Mouse (Mus musculus) embryonic facial prominence, embryonic 14.5 days (tissue): ENCODE data around the gene Loxl3. TPM values are rescaled to one million over a fixed set of nuclear protein-coding genes. Genes with fewer than 3 reads are reported as not detected.

Source experiments
- ATAC-seq: fragments of 200-750 bp; cut with Nextera tagmentation; 2 replicates; pipeline ENCODE4 v1.8.0; 2017; ENCODE audit warnings: low read depth, moderate number of reproducible peaks, moderate TSS enrichment
- DNase-seq: peaks from one replicate; pipeline ENCODE4 v3.0.0-alpha.2; 2015; ENCODE audit warnings: low spot score
- H3K27ac ChIP-seq: fragments of 300-500 bp; sonication (generic); replicated peaks from 2 replicates; pipeline ENCODE4 v1.5.1; 2014; ENCODE audit warnings: low read depth, mild to moderate bottlenecking, low read length, moderate library complexity
- H3K27me3 ChIP-seq: fragments of 300-500 bp; sonication (generic); replicated peaks from 2 replicates; pipeline ENCODE4 v1.6.1; 2014; ENCODE audit warnings: low read length; ENCODE audit not compliant: control insufficient read depth, insufficient read depth
- H3K36me3 ChIP-seq: fragments of 300-500 bp; sonication (generic); 2 replicates; pipeline ENCODE4 v1.6.1; 2014; ENCODE audit warnings: low read length, mixed read lengths; ENCODE audit not compliant: control insufficient read depth, insufficient read depth
- H3K4me1 ChIP-seq: fragments of 300-500 bp; sonication (generic); 2 replicates; pipeline ENCODE4 v1.6.1; 2014; ENCODE audit warnings: antibody characterized with exemption, low read length; ENCODE audit not compliant: control insufficient read depth, insufficient read depth
- H3K4me2 ChIP-seq: fragments of 300-500 bp; sonication (generic); 2 replicates; pipeline ENCODE4 v1.6.1; 2014; ENCODE audit warnings: low read depth, mild to moderate bottlenecking, low read length, moderate library complexity, mixed read lengths
- H3K4me3 ChIP-seq: fragments of 300-500 bp; sonication (generic); 2 replicates; pipeline ENCODE4 v1.5.1; 2014; ENCODE audit warnings: low read depth, mild to moderate bottlenecking, low read length
- H3K9ac ChIP-seq: fragments of 300-500 bp; sonication (generic); 2 replicates; pipeline ENCODE4 v1.6.1; 2014; ENCODE audit warnings: low read depth, mild to moderate bottlenecking, low read length, moderate library complexity, mixed read lengths
- H3K9me3 ChIP-seq: fragments of 300-500 bp; sonication (generic); 2 replicates; pipeline ENCODE4 v1.6.1; 2016; ENCODE audit warnings: low read length; ENCODE audit not compliant: control insufficient read depth
- WGBS: fragments of 180-500 bp; shearing (Covaris S2); extraction: QIAGEN DNeasy Blood & Tissue Kit; methylation state at CpG from one replicate; pipeline ENCODE4 v1.1.7; 2014; 5-methylcytosine and 5-hydroxymethylcytosine counted together
- polyA plus RNA-seq: library from polyadenylated mRNA; unstranded; fragments of >200 nt; fragmentation: Nextera tagmentation; extraction: Ambion mirVana; gene quantifications from 2 replicates; pipeline ENCODE4 v1.2.1, GENCODE M21; 2014

Loxl3 gene
- polyA plus RNA-seq, 1 experiment from 2014 or later, result 19.7 TPM

DNA sequence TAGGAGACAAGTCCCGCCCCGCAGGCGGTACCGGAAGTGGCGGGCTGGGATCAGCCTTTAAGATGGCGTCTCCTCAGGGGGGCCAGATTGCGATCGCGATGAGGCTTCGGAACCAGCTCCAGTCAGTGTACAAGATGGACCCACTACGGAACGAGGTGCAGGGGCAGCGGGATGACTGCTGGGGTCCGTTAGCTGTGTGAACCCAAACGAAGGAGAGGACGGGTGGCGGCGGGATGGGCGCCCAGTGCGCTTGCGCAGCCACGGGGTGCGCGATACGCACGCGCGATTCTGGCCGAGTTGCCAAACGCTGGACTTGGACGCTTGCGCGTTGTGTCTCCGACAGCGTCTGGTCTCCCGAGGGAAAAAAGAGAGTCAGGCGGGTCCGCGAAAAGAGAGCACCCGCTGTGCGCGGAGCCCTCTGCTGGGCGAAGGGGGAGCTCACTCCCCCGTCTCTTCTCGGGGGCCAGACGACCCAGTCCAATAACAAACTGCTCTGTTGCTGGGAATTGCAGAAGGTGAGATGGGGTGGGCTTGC is 44.4 kb downstream of the Loxl3 start:
- WGBS, result under 1% methylated on average over 40 of the region's 46 CpGs
- Histone ChIP-seq H3K4me1 (peaks cover 11% of the 10 kb centered on the region), H3K36me3 (peaks cover 20% of the 10 kb centered on the region), H3K27ac (peak overlapping the region; percentile 90), H3K9me3 (no peaks in the 10 kb centered on the region), H3K27me3 (peaks cover 41% of the 10 kb centered on the region), H3K9ac (peak overlapping the region; percentile 79), H3K4me2 (peak overlapping the region; percentile 96), H3K4me3 (peak overlapping the region; percentile 72)
- peak; percentile 94 for ATAC-seq
- peak; percentile 98 for DNase-seq

DNA sequence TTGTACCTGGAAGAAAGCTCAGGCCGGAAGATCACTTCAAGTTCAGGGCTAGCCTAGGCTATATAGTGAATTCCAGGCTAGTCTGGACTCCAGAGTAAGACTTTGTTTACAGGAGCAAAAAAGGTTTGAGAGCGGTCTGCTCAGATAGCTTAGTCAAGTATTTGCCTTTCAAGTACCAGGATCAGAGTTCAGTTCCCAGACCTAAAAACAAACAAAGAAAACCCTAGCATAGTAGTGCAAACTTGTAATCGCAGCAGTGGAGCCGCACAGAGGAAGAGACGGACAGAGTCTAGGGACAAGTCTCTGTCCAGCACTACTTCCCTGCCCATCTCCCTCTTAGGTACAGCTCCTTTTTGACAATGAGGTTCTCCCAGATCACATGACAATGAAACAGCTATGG is 46.2 kb downstream of the Loxl3 start:
- ATAC-seq (no peak), DNase-seq (no peak)
- Histone ChIP-seq H3K36me3 (peaks cover 20% of the 10 kb centered on the region), H3K9me3 (no peaks in the 10 kb centered on the region), H3K4me1 (peaks cover 11% of the 10 kb centered on the region), H3K4me3 (no peak overlapping the region), H3K27me3 (peaks cover 41% of the 10 kb centered on the region), H3K9ac (no peak overlapping the region), H3K27ac (no peak overlapping the region), H3K4me2 (no peak overlapping the region)
- WGBS, result 97% methylated on average over 5 of the region's 5 CpGs

DNA sequence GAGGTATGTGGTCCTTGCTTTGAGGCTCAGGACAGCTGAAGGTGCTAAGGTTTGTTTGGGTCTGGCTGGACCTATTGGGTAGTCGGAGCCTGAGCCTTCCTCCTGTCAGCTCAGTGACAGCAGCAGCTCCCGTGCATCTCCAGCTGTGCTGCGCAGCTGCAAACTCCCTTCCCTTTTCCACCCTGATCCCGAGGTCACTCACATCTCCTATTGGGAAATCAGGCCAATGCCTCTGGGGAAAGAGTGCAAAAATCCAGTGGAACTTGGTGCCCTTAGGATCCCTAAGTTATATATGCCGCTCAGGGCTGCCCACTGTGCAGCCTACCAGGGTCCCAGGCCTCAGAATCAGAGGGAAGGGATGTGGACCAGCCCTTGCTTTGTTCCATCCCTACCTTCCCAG is 49.5 kb downstream of the Loxl3 start:
- WGBS, result 8% methylated on average over 5 of the region's 5 CpGs
- H3K9ac ChIP-seq, result no peak overlapping the region

DNA sequence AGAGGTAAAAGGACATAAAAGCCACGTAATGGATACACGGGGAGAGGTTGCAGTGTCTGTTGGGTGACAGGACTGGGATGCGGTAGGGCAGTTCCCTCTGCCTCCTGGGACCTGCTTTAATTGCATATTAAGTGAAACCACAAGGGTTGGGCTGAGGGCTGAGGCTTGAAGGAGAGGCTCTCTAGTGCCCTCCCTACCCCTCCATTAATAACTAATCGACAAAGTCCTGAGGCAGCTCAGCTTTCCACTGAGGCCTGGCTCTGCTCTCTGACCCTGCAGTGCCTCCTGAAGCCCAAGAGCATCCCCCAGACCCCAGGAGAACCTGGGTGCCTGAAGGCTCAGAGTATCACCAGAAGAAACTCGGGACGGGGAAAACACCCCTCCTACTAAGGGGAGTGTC is 50.5 kb downstream of the Loxl3 start:
- H3K4me3 ChIP-seq, result no peak overlapping the region
- ATAC-seq (no peak), DNase-seq (no peak)
- peaks cover 69% of the 10 kb centered on the region for H3K27me3 ChIP-seq
- peaks cover 15% of the 10 kb centered on the region for H3K4me1 ChIP-seq
- 12% methylated on average over 6 of the region's 6 CpGs for WGBS
- H3K27ac ChIP-seq, result no peak overlapping the region
- H3K9me3 ChIP-seq, result no peaks in the 10 kb centered on the region
- peaks cover 20% of the 10 kb centered on the region for H3K36me3 ChIP-seq
- H3K4me2 ChIP-seq, result no peak overlapping the region
- H3K9ac ChIP-seq, result no peak overlapping the region

More for the DNA sequence above, 49.5 kb downstream of the Loxl3 start:
- Histone ChIP-seq H3K4me2 (no peak overlapping the region), H3K4me3 (no peak overlapping the region), H3K9me3 (no peaks in the 10 kb centered on the region), H3K36me3 (peaks cover 20% of the 10 kb centered on the region), H3K4me1 (peaks cover 21% of the 10 kb centered on the region), H3K27ac (no peak overlapping the region), H3K27me3 (peaks cover 61% of the 10 kb centered on the region)
- DNase-seq (no peak), ATAC-seq (no peak)

DNA sequence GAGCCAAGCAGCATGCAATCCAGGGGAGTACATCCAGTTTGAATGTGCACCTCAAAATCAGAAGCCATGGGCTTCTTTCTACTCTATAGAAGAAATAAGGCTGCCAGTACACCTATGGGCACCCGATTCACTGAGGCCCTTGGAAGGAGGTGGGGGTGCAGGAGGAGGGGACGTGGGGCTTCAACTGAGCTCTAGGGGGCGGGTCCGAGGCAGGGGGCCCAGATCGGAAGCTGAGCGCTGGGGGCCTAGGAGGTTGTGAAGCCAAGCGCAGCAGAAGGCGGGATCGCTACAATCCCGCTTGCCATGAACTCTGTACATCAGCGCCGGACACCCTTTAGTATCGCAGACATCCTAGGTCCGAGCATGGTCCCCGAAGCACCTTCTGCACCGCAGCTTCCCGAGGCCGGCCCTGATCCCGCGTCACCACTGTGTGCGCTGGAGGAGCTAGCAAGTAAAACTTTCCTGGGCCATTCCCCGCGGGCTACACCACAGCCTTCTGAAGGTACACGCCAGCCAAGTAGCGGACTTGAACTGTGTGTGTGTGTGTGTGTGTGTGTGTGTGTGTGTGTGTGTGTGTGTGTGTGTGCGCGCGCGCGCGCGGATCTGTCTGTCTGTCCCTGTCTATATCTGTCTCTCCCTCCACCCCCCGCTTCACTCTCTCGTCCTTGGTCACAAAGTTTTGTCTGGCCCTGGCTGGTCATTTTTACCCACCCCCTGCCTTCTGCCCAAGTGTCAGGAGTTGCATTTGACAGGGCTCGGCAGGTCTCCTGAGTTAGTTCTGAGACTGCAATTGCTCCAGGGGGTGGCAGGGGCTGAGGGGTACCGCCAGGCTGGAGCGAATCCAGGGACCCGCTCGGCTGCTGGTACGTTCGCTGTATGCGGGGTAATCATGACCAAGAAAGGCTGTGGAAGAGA is 52.4 kb downstream of the Loxl3 start, which contains the start of gene Lbx2:
TSS of gene Lbx2 (plus strand) at position 247 of the 915 bp plus-strand sequence.
- H3K9me3 ChIP-seq, result no peaks in the 10 kb centered on the region
- H3K27ac ChIP-seq, result no peak within 1 kb of the TSS
- peaks cover 7% of the 10 kb centered on the region; the same call in 1 of the 2 replicates for H3K36me3 ChIP-seq
- 4% methylated on average over 29 of the region's 42 CpGs for WGBS
- no peak for ATAC-seq
- peak within 1 kb of the TSS; percentile 18 for H3K4me3 ChIP-seq
- H3K27me3 ChIP-seq, result peaks cover 83% of the 10 kb centered on the region
- peaks cover 15% of the 10 kb centered on the region for H3K4me1 ChIP-seq
- no peak for DNase-seq
- peak within 1 kb of the TSS; percentile 48 for H3K4me2 ChIP-seq
- H3K9ac ChIP-seq, result peak within 1 kb of the TSS; percentile 30; the same call in 1 of the 2 replicates

DNA sequence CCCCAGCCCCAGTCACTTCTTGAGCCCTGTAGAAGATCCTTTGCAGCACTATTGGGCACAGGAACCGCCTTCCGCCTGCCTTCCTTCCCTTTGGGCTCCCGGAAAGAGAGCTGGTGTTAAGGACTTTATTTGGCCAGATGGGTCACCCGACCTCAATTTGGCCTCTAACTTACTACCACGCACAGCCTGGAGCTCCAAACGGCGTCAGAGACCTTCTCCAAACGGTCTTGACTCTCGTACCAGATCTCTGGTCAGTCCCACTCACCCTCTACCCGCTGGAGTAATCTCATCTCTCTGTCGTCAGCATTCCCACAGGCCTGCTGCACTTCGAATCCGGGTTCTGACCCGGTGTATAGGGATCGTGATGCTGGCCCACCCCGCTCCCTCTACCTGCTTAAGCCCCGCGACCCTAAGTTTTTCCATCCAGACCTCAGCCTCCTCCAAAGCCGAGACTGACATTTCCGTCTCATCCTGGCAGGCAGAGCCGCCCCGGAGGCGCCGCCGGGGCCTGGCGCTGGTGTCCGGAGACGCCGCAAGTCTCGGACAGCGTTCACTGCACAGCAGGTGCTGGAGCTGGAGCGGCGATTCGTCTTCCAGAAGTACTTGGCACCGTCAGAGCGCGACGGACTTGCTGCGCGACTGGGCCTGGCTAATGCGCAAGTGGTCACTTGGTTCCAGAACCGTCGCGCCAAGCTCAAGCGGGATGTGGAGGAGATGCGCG is 53.4 kb downstream of the Loxl3 start:
- H3K4me3 ChIP-seq, result peak overlapping the region; percentile 27
- peaks cover 15% of the 10 kb centered on the region for H3K4me1 ChIP-seq
- H3K9me3 ChIP-seq, result no peaks in the 10 kb centered on the region
- H3K9ac ChIP-seq, result 0 out of 2 replicates have a peak overlapping the region, but pooled peaks have one; percentile 30
- H3K36me3 ChIP-seq, result no peaks in the 10 kb centered on the region
- peak overlapping the region; percentile 40 for H3K4me2 ChIP-seq
- DNase-seq (no peak), ATAC-seq (no peak)
- no peak overlapping the region for H3K27ac ChIP-seq
- H3K27me3 ChIP-seq, result peaks cover 82% of the 10 kb centered on the region
- 4% methylated on average over 47 of the region's 47 CpGs for WGBS

DNA sequence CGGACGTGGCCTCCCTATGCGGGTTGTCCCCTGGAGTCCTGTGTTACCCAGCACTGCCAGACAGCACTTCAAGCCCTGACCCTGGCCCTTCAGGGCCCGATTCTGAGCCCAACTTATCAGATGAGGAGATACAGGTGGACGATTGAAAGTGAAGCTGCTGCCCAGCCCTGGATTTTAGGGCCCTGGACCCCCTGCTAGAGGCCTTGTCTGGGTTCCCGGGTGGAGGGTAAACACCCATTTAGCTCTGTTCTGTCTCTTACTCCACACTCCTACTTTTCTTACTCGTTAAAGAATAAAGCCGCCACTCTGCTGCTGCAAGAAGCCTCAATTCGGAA is 53.9 kb downstream of the Loxl3 start:
- WGBS, result 9% methylated on average over 9 of the region's 9 CpGs
- peak overlapping the region; percentile 27 for H3K4me3 ChIP-seq
- H3K27ac ChIP-seq, result no peak overlapping the region
- no peaks in the 10 kb centered on the region for H3K9me3 ChIP-seq
- ATAC-seq (no peak), DNase-seq (no peak)
- H3K9ac ChIP-seq, result no peak overlapping the region
- peak overlapping the region; percentile 40 for H3K4me2 ChIP-seq
- peaks cover 76% of the 10 kb centered on the region for H3K27me3 ChIP-seq
- H3K36me3 ChIP-seq, result no peaks in the 10 kb centered on the region
- H3K4me1 ChIP-seq, result peaks cover 15% of the 10 kb centered on the region

DNA sequence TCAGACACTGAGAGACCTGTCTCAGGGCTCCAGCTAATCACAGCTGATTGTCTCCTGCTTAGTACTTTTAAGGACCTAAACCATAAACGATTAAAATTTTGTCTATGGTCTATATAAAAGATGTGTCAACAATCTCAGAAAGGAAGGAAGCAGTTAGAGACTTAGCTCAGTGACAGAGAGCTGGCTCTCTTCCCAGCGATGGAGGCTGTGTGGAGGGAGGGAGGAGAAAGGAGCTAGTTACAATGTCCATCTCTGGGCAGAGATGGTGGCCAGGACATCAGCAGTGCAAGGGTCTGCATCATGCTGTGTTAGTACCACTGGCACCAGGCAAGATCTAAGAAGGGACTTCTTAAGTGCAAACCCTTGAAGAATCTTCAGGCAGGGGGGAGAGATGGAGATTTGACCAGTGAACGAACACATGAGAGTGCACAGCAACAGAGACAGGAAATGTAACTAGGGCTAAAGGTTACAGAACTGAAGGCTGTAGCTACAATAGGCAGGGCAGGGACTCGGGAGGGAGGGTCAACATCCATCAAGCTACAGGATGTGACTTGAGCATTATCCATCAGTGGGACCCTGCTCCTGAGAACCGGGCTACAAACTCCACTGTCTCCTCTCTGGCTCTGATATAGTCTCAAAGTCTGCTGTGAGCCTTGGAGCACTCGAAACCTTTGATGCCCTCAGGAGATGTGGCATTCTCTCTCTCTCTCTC is 58.6 kb downstream of the Loxl3 start:
- no peak for ATAC-seq
- no peak for DNase-seq
- no peak overlapping the region for H3K4me2 ChIP-seq
- no peak overlapping the region for H3K4me3 ChIP-seq
- peaks cover 3% of the 10 kb centered on the region for H3K4me1 ChIP-seq
- WGBS, result 31% methylated on average over 6 of the region's 6 CpGs
- H3K27me3 ChIP-seq, result peaks cover 32% of the 10 kb centered on the region
- H3K36me3 ChIP-seq, result no peaks in the 10 kb centered on the region
- H3K9me3 ChIP-seq, result peaks cover 4% of the 10 kb centered on the region; the same call in 1 of the 2 replicates
- no peak overlapping the region for H3K9ac ChIP-seq
- H3K27ac ChIP-seq, result no peak overlapping the region
